Mouse (Mus musculus) limb, embryonic 14.5 days (tissue): ENCODE measurements around the gene Sbk2. TPM values are rescaled to one million over a fixed set of nuclear protein-coding genes. Genes with fewer than 3 reads are reported as not detected.
"Not testable (repeated sequence)": the region's sequence is repeated elsewhere in the genome, so short reads cannot be mapped to it uniquely, and the experiment has no call there.

Source experiments
- ATAC-seq: fragments of 200-750 bp; cut with Nextera tagmentation; 2 replicates; pipeline ENCODE4 v1.8.0; 2017; ENCODE audit warnings: low read depth, moderate number of reproducible peaks, moderate TSS enrichment; ENCODE audit not compliant: low FRiP score
- DNase-seq: peaks from one replicate; pipeline ENCODE4 v3.0.0-alpha.2; 2015; ENCODE audit warnings: low spot score
- H3K27ac ChIP-seq: fragments of 300-500 bp; sonication (generic); replicated peaks from 2 replicates; pipeline ENCODE4 v1.5.1; 2014; ENCODE audit warnings: low read depth, mild to moderate bottlenecking, low read length, moderate library complexity, mixed read lengths
- H3K27me3 ChIP-seq: fragments of 300-500 bp; sonication (generic); 2 replicates; pipeline ENCODE4 v1.6.1; 2014; ENCODE audit warnings: low read length, mixed read lengths; ENCODE audit not compliant: control insufficient read depth, insufficient read depth
- H3K36me3 ChIP-seq: fragments of 300-500 bp; sonication (generic); 2 replicates; pipeline ENCODE4 v1.6.1; 2014; ENCODE audit warnings: mild to moderate bottlenecking, low read length, moderate library complexity, mixed read lengths; ENCODE audit not compliant: control insufficient read depth, insufficient read depth
- H3K4me1 ChIP-seq: fragments of 300-500 bp; sonication (generic); 2 replicates; pipeline ENCODE4 v1.6.1; 2014; ENCODE audit warnings: antibody characterized with exemption, low read length, mixed read lengths; ENCODE audit not compliant: control insufficient read depth, insufficient read depth
- H3K4me2 ChIP-seq: fragments of 300-500 bp; sonication (generic); replicated peaks from 2 replicates; pipeline ENCODE4 v1.6.1; 2014; ENCODE audit warnings: low read depth, mild to moderate bottlenecking, low read length, moderate library complexity; ENCODE audit not compliant: severe bottlenecking
- H3K4me3 ChIP-seq: fragments of 300-500 bp; sonication (generic); replicated peaks from 2 replicates; pipeline ENCODE4 v1.5.1; 2014; ENCODE audit warnings: low read length
- H3K9ac ChIP-seq: fragments of 300-500 bp; sonication (generic); 2 replicates; pipeline ENCODE4 v1.6.1; 2014; ENCODE audit warnings: mild to moderate bottlenecking, low read depth, low read length, moderate library complexity; ENCODE audit not compliant: severe bottlenecking
- H3K9me3 ChIP-seq: fragments of 300-500 bp; sonication (generic); 2 replicates; pipeline ENCODE4 v1.6.1; 2016; ENCODE audit warnings: low read length; ENCODE audit not compliant: control insufficient read depth
- POLR2A ChIP-seq: fragments of 200-500 bp; IDR thresholded peaks from 2 replicates; pipeline ENCODE4 v1.8.0; 2012; ENCODE audit warnings: inconsistent platforms, mild to moderate bottlenecking, moderate library complexity, borderline replicate concordance; ENCODE audit not compliant: insufficient read depth, insufficient read length; ENCODE audit errors: extremely low read depth
- WGBS: fragments of 180-500 bp; shearing (Covaris S2); extraction: QIAGEN DNeasy Blood & Tissue Kit; methylation state at CpG from one replicate; pipeline ENCODE4 v1.1.7; 2014; 5-methylcytosine and 5-hydroxymethylcytosine counted together
- polyA plus RNA-seq, 2 experiments: library from polyadenylated mRNA; depleted of rRNA in 1 of 2; stranded (reverse) in 1 of 2; unstranded in 1 of 2; fragments of >200 nt; fragmentation: Nextera tagmentation in 1 of 2; extraction: Ambion mirVana in 1 of 2; gene quantifications; 2 replicates each; pipeline versions ENCODE4 v1.2.1 to v1.2.3; 2012 to 2014

Gene Sbk2
- polyA plus RNA-seq (2012; rRNA removed) = 0.45 and 0.74 TPM in 2 replicates
- polyA plus RNA-seq (2014; fragmentation: Nextera tagmentation; extraction: Ambion mirVana) = 0.37 and 1.1 TPM in 2 replicates

DNA sequence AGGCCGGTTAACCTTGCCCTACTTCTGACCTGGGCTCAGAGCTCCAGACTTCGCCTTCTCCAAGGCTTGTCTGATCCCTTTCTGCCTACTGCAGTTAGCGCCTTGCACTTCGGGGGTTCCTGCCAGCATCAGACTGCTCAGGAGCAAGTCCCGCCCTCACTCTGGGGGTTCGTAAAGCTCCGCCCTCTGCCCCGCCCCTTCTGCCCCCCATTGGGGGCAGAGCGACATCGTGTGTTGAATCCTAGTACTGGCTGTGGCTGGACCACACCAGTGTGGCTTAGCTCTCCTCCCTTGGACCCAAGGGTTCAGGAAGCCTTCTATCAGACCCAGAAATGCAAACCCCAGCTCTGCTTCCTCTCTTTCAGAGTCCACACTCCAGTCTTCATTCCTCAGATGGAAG lies at the start of gene Sbk2:
Gene Sbk2 (minus strand): TSS at position 135 of the 400 bp plus-strand sequence.
- ATAC-seq = peak; percentile 87
- H3K9ac ChIP-seq = no peak within 1 kb of the TSS
- H3K27ac ChIP-seq = no peak within 1 kb of the TSS
- no peaks in the 10 kb centered on the region for H3K9me3 ChIP-seq
- no peaks in the 10 kb centered on the region for H3K36me3 ChIP-seq
- H3K4me3 ChIP-seq = no peak within 1 kb of the TSS
- H3K4me1 ChIP-seq = no peaks in the 10 kb centered on the region
- H3K4me2 ChIP-seq = no peak within 1 kb of the TSS
- DNase-seq = peak; percentile 77
- no peaks in the 10 kb centered on the region for H3K27me3 ChIP-seq
- WGBS = 1% methylated on average over 10 of the region's 10 CpGs
- no peak for TF ChIP-seq POLR2A

DNA sequence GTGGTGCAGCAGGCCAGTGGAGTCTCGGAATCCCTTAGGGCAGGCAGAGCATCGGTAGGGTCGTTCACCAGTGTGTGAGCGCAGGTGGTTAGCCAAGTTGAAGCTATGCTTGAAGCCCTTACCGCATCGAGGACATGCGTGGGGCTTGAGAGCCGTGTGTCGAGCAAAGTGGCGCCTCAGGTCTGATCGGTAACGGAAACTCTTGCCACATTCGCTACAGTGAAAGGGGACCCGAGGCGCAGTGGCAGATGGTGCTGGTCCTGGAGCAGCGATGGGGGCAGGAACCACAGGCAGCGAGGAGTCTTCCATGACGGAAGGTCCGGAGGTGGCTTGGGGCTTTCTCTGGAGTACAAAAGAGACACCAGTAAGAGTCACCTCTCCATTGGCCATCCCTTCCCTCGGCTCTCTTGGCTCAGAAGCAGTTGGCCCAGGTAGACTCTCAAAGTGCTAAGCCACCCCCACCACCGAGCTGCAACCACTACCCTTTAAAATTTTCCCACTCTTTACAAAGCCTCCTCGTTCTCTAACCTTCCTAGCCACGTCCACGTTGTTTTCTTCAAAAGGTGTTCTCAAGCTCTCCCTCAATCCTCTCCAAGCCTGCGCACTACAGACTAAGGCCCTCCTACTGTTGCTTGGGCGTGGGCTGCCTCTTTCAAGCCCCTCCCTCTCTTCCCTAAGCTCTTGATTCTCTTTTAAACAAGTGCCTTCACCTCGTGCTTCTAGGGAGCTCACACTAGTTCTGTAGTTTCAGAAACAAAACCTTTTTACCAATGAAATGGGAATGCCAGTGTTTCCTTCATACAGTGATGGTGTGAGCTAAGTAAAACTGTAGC lies 48.7 kb upstream of the Sbk2 start:
- ATAC-seq (no peak), DNase-seq (no peak)
- Histone ChIP-seq H3K4me2 (peak overlapping the region; percentile 62; the same call in 1 of the 2 replicates), H3K9ac (no peak overlapping the region), H3K27ac (no peak overlapping the region), H3K9me3 (no peaks in the 10 kb centered on the region), H3K36me3 (peaks cover 51% of the 10 kb centered on the region), H3K27me3 (no peaks in the 10 kb centered on the region), H3K4me3 (peak overlapping the region; percentile 69; the same call in 1 of the 2 replicates), H3K4me1 (peaks cover 2% of the 10 kb centered on the region; the same call in 1 of the 2 replicates)
- 89% methylated on average over 27 of the region's 27 CpGs for WGBS
- TF ChIP-seq POLR2A = no peak

DNA sequence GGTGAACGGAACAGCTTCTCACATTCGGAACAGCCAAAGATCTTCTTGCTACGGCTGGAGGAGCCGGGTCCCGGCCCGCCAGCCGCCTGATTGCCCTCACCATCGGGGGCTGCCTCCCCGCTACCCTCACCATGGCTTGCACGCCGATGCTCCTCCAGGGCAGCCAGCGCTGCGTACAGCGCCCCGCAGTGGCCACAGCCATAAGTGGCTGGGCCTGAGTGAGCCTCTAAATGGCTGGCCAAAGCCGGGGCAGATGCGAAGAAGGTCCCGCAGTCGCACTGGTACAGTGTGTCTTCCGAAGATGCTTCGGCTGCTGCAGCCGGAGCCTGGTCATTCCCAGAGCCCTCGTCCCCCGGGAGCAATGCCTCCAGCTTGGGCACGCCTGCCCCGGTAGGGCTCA lies 44.0 kb upstream of the Sbk2 start:
- no peak for ATAC-seq
- H3K9ac ChIP-seq = no peak overlapping the region
- H3K4me1 ChIP-seq = 0 out of 2 replicates have a peak, but pooled peaks cover under 1% of the 10 kb centered on the region
- H3K4me3 ChIP-seq = no peak overlapping the region
- no peak for DNase-seq
- H3K36me3 ChIP-seq = peaks cover 67% of the 10 kb centered on the region
- 96% methylated on average over 26 of the region's 26 CpGs for WGBS
- TF ChIP-seq POLR2A = no peak
- H3K27me3 ChIP-seq = no peaks in the 10 kb centered on the region
- no peak overlapping the region for H3K27ac ChIP-seq
- H3K4me2 ChIP-seq = no peak overlapping the region
- no peaks in the 10 kb centered on the region for H3K9me3 ChIP-seq

DNA sequence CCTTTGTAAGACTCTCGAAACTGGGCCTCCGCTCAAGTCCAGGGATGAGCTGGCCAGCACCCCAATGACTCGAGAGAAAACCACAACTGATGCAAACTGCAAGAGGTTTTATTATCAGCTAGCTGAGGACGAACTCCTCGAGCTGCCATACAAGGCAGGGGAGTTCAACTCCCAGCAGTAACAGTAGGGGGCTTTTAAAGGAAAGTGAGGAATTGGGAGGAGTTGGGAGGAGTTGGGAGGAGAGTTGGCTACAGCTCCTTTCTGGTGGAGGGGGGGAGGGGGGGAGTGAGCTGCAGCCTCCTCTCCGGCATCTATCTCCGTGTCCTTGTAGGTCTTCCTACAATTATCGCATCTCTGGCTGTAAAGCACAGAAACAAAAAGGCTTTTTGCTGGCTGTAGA lies 38.7 kb upstream of the Sbk2 start:
- not testable (repeated sequence) for H3K4me1 ChIP-seq, ATAC-seq, H3K9ac ChIP-seq, H3K9me3 ChIP-seq, H3K27me3 ChIP-seq, H3K4me3 ChIP-seq, H3K27ac ChIP-seq, H3K4me2 ChIP-seq, DNase-seq
- peaks cover 16% of the 10 kb centered on the region for H3K36me3 ChIP-seq
- 75% methylated on average over 8 of the region's 8 CpGs for WGBS

DNA sequence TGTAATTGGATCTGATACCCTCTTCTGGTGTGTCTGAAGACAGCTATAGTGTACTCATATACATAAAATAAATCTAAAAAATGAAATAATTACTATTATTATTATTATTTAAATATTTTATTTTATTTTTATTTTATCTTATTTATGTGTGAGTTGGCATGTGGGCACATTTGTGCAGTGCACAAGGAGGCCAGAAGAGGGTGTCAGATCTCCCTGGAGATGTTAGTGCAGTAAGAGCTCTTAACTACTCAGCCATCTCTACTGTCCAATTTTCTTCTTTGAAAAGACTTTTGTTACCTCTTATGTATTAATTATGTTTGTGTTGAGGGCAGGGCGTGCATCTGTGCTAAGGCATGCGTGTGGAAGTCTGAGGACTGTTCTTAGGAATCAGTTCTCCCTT lies 35.7 kb upstream of the Sbk2 start:
- no peak for TF ChIP-seq POLR2A
- no peak for ATAC-seq
- 65% methylated on average over 2 of the region's 2 CpGs for WGBS

More for the DNA sequence above, 35.7 kb upstream of the Sbk2 start:
- H3K36me3 ChIP-seq = no peaks in the 10 kb centered on the region
- no peak overlapping the region for H3K4me3 ChIP-seq
- DNase-seq = no peak
- H3K4me1 ChIP-seq = peaks cover 9% of the 10 kb centered on the region
- no peak overlapping the region for H3K9ac ChIP-seq
- peaks cover under 1% of the 10 kb centered on the region; the same call in 1 of the 2 replicates for H3K27me3 ChIP-seq
- no peak overlapping the region for H3K4me2 ChIP-seq
- H3K9me3 ChIP-seq = no peaks in the 10 kb centered on the region
- no peak overlapping the region for H3K27ac ChIP-seq
